Comparison of ENCODE assay signal across 13 mouse cellular contexts in genomic region chr8:88488391-88488829, GRCm38 (mm10). TPM values are rescaled to one million over a fixed set of nuclear protein-coding genes. Genes with fewer than 3 reads are reported as not detected.
DNase-seq lines count a peak whose midpoint lies in the region; ATAC-seq and TF ChIP-seq lines count a peak whose summit lies in the region.
"Had no signal": no experiment of that assay in that cellular context is flagged by ENCODE, and none has a peak within 500 bp of the region (broad histone marks: within the 10 kb centered on the region; RNA-seq: fewer than 3 reads in every experiment).

No protein-coding gene starts in this region.

- no peak overlapping the region for H3K27ac ChIP-seq in kidney, embryonic 14.5 days (ENCODE audit: low read depth, low read length)
- H3K27ac ChIP-seq in forebrain, postnatal 0 days (ENCODE audit: low read depth, low read length) = no peak overlapping the region
- H3K27ac ChIP-seq in midbrain, embryonic 14.5 days (replicated peaks; ENCODE audit: low read depth, low read length) = 0 out of 2 replicates have a peak overlapping the region, but pooled peaks have one; percentile 32
- H3K27ac ChIP-seq: liver, embryonic 14.5 days had no signal

- H3K4me2 ChIP-seq in kidney, embryonic 14.5 days (replicated peaks; ENCODE audit: low read depth, low read length) = no peak overlapping the region
- no peak overlapping the region for H3K4me2 ChIP-seq in forebrain, postnatal 0 days (ENCODE audit: low read depth)
- no peak overlapping the region for H3K4me2 ChIP-seq in midbrain, embryonic 14.5 days (ENCODE audit: low read length)

- no peak for DNase-seq in kidney, adult 8-10 months
- DNase-seq in embryo, embryonic 11 days = peak; percentile 70
- no peak for DNase-seq in forebrain, postnatal 0 days
- peak; percentile 44 for DNase-seq in midbrain, embryonic 14.5 days
- no peak for DNase-seq in adipocyte (ENCODE audit: low spot score)
- DNase-seq in urinary bladder, postnatal 4 days (ENCODE audit: low spot score in 2 of 2) = no peak
- DNase-seq: adrenal gland, postnatal 36 days; kidney, postnatal 14 days had no signal

- no peak overlapping the region for H3K4me3 ChIP-seq in kidney, embryonic 14.5 days (ENCODE audit: low read length)
- no peak overlapping the region for H3K4me3 ChIP-seq in forebrain, postnatal 0 days (ENCODE audit: low read depth, low read length)
- H3K4me3 ChIP-seq in midbrain, embryonic 14.5 days (replicated peaks; ENCODE audit: low read depth, low read length) = no peak overlapping the region
- H3K4me3 ChIP-seq: erythroblast, embryonic 14.5 days; myocyte had no signal

- 3% methylated on average over 5 of the region's 5 CpGs for WGBS in kidney, embryonic 14.5 days
- 12% methylated on average over 5 of the region's 5 CpGs for WGBS in forebrain, postnatal 0 days
- 2% methylated on average over 5 of the region's 5 CpGs for WGBS in midbrain, embryonic 14.5 days

- peak; percentile 64 for ATAC-seq in kidney, embryonic 14.5 days (ENCODE audit: low FRiP score, low TSS enrichment)
- peak; percentile 16; the same call in 1 of the 2 replicates for ATAC-seq in forebrain, postnatal 0 days
- peak; percentile 40; the same call in 1 of the 2 replicates for ATAC-seq in midbrain, embryonic 14.5 days (ENCODE audit: low FRiP score, low TSS enrichment)
- no peak for ATAC-seq in erythroblast, adult 5-6 weeks (replicated peaks; ENCODE audit: low FRiP score, poor library complexity, severe bottlenecking)

- H3K27me3 ChIP-seq in kidney, embryonic 14.5 days (ENCODE audit: control insufficient read depth, insufficient read depth, low read length) = no peaks in the 10 kb centered on the region
- H3K27me3 ChIP-seq in forebrain, postnatal 0 days (ENCODE audit: insufficient read depth, low read length) = no peaks in the 10 kb centered on the region
- no peaks in the 10 kb centered on the region for H3K27me3 ChIP-seq in midbrain, embryonic 14.5 days (ENCODE audit: control insufficient read depth, insufficient read depth, low read length)

- no peaks in the 10 kb centered on the region for H3K36me3 ChIP-seq in kidney, embryonic 14.5 days (ENCODE audit: control insufficient read depth, insufficient read depth, low read length)
- no peaks in the 10 kb centered on the region for H3K36me3 ChIP-seq in forebrain, postnatal 0 days (ENCODE audit: insufficient read depth)
- H3K36me3 ChIP-seq in midbrain, embryonic 14.5 days (ENCODE audit: control insufficient read depth, insufficient read depth, low read length) = no peaks in the 10 kb centered on the region

- 0 out of 2 replicates have a peak overlapping the region, but pooled peaks have one; percentile 1 for H3K9ac ChIP-seq in kidney, embryonic 14.5 days (ENCODE audit: low read depth, low read length)
- no peak overlapping the region for H3K9ac ChIP-seq in forebrain, postnatal 0 days
- H3K9ac ChIP-seq in midbrain, embryonic 14.5 days (replicated peaks; ENCODE audit: low read length) = 0 out of 2 replicates have a peak overlapping the region, but pooled peaks have one; percentile 2
- H3K9ac ChIP-seq: liver, embryonic 14.5 days had no signal

- no peaks in the 10 kb centered on the region for H3K9me3 ChIP-seq in kidney, embryonic 14.5 days (ENCODE audit: control insufficient read depth, low read length)
- H3K9me3 ChIP-seq in forebrain, postnatal 0 days (ENCODE audit: low read length) = no peaks in the 10 kb centered on the region
- no peaks in the 10 kb centered on the region for H3K9me3 ChIP-seq in midbrain, embryonic 14.5 days (ENCODE audit: control insufficient read depth, low read length)

- no peak for TF ChIP-seq CTCF in forebrain, postnatal 0 days (IDR thresholded peaks at IDR 0.05; ENCODE audit: low read depth)

- peaks cover 7% of the 10 kb centered on the region; the same call in 1 of the 2 replicates for H3K4me1 ChIP-seq in kidney, embryonic 14.5 days (ENCODE audit: control insufficient read depth, insufficient read depth, low read length)
- no peaks in the 10 kb centered on the region for H3K4me1 ChIP-seq in forebrain, postnatal 0 days (ENCODE audit: insufficient read depth)
- H3K4me1 ChIP-seq in midbrain, embryonic 14.5 days (ENCODE audit: control insufficient read depth, insufficient read depth, low read length) = peaks cover 10% of the 10 kb centered on the region

RNA-seq across cellular contexts. Expression of gene Nkd1, which starts 32.7 kb away (rescaled TPM):
- polyA plus RNA-seq in kidney, embryonic 14.5 days (2014; fragmentation: Nextera tagmentation; extraction: Ambion mirVana) = 52.4 and 60.9 TPM in 2 replicates
- total RNA-seq in forebrain, postnatal 0 days (2014; rRNA removed) = 18.8 and 22.8 TPM in 2 replicates
- 30.5 and 33.6 TPM in 2 replicates for polyA plus RNA-seq in forebrain, postnatal 0 days (2015; fragmentation: Nextera tagmentation; extraction: Ambion mirVana)
- polyA plus RNA-seq in midbrain, embryonic 14.5 days (2014; fragmentation: Nextera tagmentation; extraction: Ambion mirVana) = 46.2 and 66.4 TPM in 2 replicates
- total RNA-seq in erythroblast, adult 5-6 weeks (2015; ENCODE audit: low replicate concordance) = not detected in 2 replicates
- total RNA-seq in erythroblast, adult 5-6 weeks (2017; ENCODE audit: low replicate concordance) = 0.42 TPM in 1 of 2 replicates, not detected in the other
- polyA plus RNA-seq: erythroblast, embryonic 14.5 days had no signal

Comparison
In these comparisons a context has a peak if more than half of its experiments do, and no peak if none do; other contexts are left out.
1. DNase-seq: peak in embryo, embryonic 11 days (single experiment) and midbrain, embryonic 14.5 days (single experiment); none in kidney, adult 8-10 months (0 of 2), forebrain, postnatal 0 days (single experiment), adipocyte (single experiment) and urinary bladder, postnatal 4 days (0 of 2).